Mouse (Mus musculus) T-helper 2 cell (primary cell): Measurements from ENCODE around the gene Defb20.
"Not testable (repeated sequence)": the region's sequence is repeated elsewhere in the genome, so short reads cannot be mapped to it uniquely, and the experiment has no call there.

Experiments used
- in situ Hi-C: fragments of 300-600 bp; cut with MboI, MseI; formaldehyde crosslinking; loops from one replicate; pipeline ENCODE4 v1.15.1; 2025; ENCODE audit warnings: high pct_unique_total_duplicates

The Defb20 gene

DNA sequence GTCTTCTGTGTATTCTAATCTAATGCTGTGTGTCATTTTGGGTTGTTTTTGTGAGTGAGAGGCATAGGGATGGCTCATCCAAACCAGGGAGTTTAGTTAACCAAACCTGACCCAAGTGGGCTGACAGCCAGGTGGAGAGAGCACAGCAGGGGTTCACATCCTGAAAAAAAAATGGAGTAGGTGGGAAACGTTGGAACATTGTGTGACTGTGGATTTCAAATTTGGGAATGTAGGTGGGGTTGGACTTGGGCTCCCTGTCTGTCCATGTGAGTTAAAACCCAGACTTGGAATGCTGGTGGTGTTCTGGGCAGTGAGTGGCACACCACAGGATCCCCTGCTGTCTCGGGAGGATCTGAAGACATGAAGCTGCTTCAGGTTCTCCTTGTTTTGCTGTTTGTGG is at the start of gene Defb20:
Gene Defb20 (plus strand): TSS at position 301 of the 400 bp plus-strand sequence.
- in situ Hi-C loops, result no loop called here

DNA sequence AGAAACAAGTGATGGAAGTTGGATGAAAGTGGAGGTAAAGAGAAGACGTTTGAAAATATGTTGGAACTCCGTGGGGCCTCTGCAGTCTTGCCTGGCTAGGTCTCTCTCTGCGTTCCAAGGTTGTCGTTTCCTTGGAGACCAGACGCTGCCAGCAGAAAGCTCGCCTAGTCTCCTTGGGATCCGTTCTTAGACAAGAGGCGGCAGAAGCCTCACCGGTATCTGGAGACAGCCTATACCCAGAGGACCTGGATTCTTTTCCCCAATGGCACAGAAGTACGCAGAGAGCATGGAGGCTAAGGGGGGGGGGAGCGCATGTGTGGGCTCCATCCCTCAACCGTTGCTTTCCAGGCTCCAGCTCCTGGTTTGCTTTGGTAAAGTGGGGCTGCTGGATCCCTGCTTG is 49.4 kb upstream of the Defb20 start:
- in situ Hi-C loops, result no loop called here

DNA sequence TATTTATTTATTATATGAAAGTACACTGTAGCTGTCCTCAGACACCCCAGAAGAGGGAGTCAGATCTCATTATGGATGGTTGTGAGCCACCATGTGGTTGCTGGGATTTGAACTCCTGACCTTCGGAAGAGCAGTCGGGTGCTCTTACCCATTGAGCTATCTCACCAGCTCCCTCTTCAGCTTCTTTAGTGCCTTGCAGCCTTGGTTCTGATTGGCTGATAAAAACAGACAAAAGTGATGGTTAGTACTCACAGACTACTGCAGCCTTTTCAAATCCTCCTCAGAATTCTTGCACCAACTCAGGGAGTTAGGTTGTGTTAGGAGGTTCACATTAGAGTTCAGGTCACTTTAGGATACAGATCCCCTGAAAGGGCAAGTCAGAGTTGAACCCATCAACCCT is 48.4 kb upstream of the Defb20 start:
- in situ Hi-C loops, result not testable (repeated sequence)

DNA sequence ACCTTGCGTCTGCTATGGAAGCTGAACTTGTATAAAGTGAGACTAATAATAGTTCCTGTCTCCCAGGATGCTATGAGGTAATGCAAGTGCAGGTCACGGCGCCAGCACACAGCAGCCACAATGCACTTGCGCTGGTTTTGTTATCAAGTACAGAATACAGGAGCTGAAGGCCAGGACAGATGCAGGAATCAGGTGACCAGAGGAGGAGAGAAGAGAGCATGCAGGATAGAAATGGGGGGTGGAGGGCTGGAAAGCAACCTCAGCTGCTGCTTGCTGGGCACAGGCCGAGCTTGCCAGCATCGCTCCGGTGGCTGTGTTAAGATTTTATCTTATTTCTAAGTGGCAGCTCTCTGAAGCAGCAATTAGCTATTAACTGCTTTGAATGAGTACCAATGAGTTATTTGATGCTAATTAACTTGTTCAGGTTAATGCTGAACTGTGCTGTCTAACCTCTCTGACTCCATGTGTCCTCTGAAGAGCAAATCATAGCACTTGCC is 40.4 kb upstream of the Defb20 start:
- in situ Hi-C loops, result no loop called here

DNA sequence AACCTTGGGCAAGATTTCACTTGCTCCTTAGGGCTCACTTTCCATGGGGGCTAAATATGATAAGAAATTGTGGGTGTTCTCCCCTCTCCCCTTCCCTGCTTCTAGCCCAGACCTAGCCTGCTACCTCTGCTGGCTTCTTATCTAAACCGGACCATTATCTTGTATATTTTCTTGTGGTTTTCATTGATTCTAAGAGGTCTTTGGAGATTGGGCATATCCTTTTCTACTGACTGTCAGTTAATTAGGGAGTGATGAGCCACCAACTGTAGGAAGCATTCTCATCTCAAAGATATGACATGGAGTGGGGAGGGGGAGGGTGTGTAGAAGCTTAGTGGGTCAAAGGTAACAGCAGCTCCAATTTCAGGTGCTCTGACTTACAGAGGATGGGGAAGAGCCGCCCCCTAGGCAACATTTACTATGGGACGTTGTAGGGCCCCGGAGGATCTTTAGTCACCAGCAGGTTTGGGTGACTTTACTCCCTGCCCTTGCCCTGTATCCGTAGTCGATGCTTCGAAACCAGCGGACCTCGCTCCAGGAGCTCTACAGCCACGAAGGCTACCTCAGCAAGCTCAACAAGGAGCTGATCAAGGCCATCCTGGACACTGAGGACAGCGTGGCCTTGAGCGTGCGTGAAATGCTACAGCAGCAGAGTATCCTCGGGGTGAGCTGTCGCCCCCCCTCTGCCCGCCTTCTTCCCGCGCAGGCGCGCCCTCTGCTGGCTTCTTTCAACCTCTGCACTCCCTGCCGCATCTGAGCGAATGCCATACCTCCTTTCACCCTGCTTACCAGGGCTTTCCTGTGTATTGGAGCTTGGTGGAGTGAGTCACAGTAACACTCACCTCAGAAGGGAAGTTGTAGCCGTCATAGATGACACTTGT is 39.6 kb upstream of the Defb20 start:
- in situ Hi-C loops, result no loop called here

DNA sequence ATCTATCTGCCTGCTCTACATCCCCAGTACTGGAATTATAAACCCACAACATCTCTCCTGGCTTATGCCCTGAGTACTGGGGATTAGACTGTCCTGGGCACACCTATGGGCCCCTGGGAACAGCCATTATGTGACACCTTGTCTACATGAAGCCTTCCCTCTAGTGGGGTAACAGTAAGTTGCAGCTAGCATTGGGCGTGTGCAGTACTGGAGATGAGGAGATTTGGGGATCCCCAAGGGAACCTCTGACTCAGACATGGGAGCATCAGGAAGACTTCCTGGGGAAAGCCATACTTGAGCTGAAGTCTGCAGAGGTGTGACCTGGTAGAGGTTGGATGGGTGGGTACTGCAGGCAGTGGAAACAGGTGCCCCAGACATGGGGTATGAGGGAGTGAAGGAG is 37.9 kb upstream of the Defb20 start:
- in situ Hi-C loops, result no loop called here

DNA sequence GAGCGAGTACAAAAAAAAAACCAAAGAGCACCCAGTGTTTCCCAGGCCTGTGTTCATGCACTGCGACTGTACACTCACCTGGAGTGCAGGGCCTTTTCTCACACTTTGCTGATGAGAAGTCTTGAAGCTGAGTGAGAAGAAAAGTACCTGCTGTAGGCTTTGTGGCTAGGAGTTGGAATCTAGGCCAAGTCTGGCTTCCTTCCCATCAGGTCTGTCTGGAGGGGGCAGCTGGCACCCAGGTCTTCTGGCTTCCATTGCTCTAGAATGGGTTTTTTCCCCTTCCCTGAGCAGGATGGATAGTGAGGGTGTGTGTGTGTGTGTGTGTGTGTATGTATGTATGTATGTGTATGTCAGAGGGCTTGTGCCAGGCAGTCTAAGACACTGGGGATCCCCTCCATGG is 37.0 kb upstream of the Defb20 start:
- in situ Hi-C loops, result no loop called here

DNA sequence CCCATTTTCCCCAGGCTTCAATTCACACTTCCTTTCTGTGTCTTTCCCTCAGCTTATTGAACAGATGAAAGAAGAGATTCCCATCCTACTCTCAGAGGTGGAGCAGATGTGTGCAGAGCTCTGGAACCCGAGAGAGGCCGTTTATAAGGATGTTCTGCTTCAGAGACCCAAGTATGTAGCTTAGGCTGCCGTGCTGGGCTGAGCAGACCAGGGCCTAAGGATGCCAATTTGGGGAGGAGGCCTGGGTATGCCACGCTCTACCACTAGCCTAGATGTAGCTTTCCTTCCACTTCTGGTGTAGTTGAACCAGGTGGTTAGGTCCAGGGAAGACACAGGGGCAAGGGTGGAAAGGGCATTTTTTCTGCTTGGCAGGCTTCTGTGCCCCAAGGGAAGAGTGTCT is 34.5 kb upstream of the Defb20 start:
- in situ Hi-C loops, result no loop called here

DNA sequence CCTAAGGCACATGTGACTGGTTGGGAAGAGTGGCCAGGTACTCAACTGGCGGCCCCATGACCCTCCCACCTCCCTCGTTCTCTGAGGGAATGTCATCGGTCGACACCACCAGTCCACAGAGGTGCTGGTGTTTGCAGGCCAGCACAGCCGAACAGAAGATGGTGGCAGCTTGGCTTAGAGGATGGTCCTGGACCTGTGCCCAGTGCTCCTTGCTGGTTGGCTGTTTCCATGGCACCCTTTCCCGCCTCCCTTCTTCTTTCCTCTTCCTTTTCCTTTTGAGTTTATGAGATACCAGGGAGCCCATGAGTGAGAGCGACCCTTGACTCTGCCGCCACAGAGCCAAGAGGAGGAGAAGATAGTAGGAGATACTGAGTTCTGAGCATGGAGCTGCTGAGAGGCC is 33.6 kb upstream of the Defb20 start:
- in situ Hi-C loops, result no loop called here

DNA sequence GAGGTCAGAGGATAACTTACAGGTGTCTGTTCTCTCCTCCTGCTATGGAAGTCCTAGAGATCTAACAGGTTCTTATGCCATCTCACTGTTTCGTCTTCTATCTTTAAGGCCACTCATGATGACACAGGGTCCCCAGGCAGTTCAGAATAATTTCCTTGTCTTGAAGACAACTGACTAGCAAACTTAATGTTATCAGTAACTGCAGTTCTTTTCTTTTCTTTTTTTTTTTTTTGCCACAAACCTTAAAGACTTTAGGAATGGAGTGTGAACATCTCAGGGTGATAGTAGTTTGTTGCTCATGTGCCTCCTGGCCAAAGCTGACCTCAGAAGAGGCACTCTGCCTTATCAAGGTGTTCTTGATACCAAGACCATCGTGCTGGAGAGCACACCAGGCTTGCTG is 30.2 kb upstream of the Defb20 start:
- in situ Hi-C loops, result no loop called here

DNA sequence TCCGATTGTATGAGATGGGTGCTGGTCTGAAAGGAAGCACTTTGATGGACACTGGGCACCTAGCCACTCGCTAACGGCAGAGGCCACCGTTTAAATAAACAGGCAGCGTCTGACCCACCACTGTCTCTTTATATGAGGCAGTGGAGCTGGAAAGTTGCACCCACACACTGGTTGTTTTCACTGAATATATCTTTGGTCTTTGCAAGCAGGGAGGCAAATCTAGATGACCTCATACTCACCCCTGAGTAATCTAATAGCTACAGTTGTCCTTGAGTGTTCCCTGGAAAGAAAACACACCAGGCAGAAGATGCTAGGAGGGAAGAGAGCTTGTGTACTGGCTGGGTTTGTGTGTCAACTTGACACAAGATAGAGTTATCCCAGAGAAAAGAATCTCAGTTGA is 29.4 kb upstream of the Defb20 start:
- in situ Hi-C loops, result no loop called here

DNA sequence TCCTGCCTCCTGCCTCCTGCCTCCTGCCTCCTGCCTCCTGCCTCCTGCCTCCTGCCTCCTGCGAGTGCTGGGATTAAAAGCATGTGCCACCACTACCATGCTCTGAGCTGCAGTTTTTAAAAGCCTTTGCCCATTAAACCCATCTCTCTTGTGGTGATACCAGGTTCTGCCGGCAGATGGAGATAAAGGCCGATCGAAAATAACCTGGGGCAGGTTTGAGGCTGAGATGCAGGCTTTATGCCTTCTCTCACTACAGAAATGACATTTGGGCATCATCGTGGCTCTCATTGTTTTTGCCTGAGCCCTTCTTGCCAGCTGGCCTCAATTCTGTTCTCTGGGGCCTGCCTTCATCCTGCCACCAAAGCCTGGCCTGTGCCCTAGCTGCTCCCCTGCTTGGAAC is 26.6 kb upstream of the Defb20 start:
- in situ Hi-C loops, result no loop called here

DNA sequence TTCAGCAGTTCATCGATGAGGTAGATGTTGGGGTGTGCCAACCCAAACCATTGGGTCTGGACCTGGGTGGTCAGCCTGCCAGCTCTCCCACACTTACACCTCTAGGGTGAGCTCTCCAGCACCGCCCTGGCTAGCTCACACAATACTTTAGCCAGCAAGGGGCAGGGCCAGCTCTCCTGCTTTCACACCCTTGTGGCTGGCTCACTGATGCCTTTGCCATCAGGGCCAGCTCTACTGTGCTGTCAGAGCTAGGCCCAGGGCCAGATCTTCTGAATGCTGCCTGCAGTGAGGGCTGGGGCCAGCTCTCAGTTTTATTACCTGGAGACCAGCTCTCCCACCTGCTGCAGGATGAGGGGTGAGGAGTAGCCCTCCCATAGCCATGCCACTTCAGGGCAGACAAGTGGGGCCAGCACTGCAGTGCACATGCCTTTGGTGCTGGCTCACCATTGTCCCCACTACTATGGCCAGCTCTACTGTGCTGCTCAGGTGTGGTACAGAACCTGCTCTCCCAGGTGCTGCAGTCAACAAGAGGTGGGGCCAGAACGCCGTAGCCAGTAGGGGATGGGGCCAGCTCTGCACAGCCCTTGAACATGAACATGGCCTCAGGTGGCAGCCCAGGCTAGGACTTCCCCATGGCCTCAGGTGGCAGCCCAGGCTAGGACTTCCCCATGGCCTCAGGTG is 24.6 kb upstream of the Defb20 start:
- in situ Hi-C loops, result no loop called here

DNA sequence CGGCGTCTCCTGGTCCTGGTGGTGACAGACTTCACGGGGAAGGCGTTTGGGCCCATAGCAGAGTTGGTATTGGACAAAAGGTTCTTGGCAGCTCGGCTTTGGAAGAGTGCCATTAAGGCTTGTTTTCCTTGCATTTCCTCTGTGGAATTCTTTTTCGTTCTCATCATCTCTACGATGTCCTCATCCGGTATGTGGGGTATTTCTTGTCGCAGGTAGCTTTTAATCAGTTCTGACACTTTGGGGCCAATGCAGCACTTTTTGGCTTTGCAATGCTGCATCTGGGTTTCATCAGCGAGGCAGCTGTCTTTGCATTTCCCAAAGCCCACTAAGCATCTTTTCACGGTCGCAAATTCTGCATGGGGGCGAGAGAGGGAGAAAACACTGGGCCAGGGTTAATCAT is 17.6 kb upstream of the Defb20 start:
- in situ Hi-C loops, result no loop called here

DNA sequence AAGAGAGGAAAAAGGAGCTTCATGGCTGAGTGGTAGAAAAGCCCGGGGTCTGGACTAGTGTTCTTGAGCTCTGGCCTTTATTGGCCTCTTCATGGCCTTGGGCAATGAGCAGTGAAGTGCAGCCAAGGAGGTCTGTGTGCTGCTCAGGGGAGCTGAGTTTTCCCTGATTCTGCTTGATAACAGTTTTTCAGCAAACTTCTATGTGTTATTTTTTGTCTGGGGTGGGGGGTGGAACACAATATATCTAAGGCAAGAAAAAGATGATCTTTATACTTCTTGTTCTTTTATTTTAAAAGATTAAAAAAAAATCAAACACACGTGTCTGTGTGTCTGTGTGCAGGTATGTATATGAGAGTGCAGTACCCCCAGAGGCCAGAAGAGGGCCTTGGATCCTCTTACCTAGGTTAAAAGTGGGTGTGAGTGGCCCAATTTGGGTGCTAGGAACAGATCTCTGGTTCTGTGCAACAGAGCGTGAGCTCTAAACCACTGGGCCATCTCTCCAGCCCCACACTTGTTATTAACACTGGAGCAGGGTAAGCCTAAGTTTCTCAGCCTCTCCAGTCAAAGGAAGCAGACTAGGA is 12.2 kb upstream of the Defb20 start, which contains the start of gene Defb23:
Gene Defb23 (minus strand): TSS at position 51 of the 581 bp plus-strand sequence.
- in situ Hi-C loops, result no loop called here

DNA sequence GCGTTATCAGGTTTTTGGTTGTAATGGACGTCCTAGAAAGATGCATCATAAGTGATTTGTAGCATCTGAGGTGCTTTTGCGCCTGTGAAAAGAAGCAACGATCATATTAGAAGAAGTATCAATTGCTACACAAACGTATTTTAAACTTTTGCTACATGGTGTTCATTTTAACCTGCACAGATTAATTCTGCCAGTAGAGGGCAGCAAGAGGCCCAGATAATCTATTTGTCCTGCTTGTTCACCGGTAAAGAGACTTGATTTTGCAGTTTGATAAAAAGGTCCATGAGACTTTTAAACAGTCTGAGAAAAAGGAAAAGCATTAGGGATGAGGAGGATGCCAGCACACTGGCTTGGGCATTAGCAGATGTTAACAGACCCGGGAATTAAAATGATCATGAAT is 5.9 kb upstream of the Defb20 start:
- in situ Hi-C loops, result no loop called here

DNA sequence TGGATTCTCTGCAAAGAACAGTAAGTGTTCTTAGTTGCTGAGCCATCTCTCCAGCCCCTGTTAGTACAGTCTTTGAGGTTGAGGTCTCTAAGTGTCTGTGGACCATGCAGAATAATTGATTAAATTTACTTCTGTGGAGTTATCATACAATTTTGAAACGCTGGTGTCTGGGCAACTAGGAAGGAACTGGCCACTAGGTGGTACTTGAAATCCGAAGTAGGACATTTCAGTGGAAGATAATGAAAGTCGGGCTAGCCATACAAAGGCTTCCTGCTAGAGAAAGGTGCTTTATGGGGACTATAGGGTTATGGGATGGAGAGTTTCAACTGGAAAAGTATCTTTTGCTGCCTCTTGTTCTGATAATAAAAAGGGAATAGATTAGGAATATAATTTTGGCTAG is 4.4 kb upstream of the Defb20 start:
- in situ Hi-C loops, result no loop called here

DNA sequence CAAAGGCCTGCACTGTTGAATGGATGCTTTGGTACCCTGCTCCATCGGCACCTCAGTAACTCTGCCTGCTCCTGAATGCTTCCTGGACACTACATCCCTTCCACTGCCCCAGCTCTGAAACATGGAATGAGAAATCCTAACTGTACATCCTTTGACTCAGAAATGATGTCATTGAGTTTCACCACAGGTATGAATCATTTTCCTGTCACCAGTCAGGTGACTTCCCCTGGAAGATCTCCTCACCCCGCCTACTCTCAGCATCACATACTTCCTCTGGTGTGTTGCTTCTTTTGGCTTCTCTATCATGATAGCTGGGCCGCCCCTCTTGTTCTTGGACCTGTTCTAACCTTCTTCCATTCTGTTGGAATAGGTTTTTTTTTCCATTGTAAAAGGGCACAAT is 4.0 kb downstream of the Defb20 start:
- in situ Hi-C loops, result no loop called here

DNA sequence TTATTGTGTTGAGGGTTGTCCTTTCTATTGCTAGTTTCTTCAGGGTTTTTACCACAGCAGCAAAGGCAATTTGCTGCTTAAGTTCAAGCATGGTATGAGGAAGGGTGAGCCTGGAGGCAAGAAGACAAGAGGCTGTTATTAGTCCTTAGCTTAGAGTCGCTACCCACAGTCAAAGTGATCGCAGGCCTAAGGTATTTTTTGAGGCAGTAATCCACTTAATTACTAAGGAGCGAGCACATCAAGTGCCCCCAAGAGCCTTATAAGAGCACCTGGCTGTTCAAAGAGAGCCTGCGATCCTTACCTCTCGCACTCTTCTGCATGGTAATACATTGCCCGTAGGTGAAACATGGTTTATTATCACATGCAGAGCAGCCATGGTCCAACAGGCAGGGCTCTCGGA is 4.9 kb downstream of the Defb20 start:
- in situ Hi-C loops, result no loop called here

DNA sequence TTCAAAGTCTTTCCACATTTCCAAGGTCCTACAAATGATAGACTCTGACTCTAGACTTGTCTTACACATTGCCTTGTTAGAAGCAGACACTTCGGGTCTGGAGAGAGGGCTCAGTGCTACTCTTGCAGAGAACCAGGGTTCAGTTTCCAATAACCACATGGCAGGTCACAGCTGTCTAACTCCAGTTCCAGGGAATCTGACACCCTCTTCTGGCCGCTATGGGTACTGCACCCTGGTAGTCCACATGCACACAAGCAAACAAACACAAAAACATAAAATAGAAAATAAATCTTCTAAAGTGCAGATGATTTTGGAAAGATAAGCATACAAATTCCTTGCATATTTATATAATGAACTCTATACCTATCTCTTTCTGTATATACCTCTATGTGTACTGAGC is 10.2 kb downstream of the Defb20 start:
- in situ Hi-C loops, result no loop called here

DNA sequence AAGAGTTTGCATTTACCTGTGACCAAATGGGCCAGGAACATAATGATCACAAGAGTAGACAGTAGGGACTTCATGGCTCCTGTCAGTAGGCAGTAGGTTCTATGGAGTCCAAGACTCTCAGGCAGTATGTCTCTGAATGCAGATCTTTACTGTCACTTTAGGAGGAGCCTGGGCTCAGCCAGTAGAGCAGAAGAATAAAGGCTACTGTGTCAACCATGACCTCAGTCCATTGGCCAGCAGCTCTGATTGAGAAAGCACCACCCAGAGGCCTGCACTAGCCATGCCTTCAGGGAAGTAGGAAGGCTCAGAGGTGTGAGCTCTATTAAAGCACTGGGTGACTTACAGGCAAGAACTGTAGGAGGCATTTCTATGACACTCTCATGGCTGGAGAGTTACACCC is 13.2 kb downstream of the Defb20 start, which contains the start of gene Defb22:
Gene Defb22 (minus strand): TSS at position 101 of the 400 bp plus-strand sequence.
- in situ Hi-C loops, result no loop called here

DNA sequence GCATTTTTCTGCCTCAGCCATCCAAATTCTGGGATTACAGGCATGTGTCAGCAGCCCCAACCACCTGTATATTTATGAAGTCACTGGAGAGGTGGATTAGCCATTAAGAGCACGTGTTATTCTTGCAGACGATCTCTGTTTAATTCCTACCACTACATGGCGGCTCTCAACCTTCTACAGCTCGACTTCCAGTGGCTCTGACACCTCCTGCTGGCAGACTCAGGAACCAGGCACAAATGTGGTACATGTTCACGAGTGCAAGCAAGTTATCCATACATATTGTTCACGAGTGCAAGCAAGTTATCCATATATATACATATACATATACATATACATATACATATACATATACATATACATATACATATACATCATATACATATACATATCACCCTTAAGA is 16.3 kb downstream of the Defb20 start:
- in situ Hi-C loops, result no loop called here

DNA sequence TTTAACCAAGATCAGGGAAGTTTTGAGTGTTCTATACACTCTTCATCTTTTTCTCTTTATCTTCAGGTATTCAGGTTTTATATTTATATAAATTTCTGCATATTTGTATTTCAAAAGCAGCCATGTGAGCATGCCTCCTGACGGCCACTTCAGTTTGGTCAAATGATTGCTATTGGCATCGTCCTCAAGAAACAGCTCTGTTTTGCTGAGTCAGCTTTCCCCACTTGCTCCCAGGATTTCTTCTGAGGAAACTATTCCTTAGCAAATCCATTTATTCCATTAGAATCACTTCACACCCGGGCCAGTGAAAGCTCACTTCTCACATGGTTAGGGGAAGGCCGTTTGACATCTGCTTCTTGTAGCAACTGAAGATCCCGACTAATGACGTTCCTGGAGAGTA is 21.2 kb downstream of the Defb20 start:
- in situ Hi-C loops, result no loop called here
